Mouse (Mus musculus): ENCODE measurements at regions not wholly inside any gene's neighbourhood (a gene's known extent, or its start where the extent isn't known, plus 50 kb on each side); places are given as distances from the start of the nearest gene placed in this dataset.

DNA sequence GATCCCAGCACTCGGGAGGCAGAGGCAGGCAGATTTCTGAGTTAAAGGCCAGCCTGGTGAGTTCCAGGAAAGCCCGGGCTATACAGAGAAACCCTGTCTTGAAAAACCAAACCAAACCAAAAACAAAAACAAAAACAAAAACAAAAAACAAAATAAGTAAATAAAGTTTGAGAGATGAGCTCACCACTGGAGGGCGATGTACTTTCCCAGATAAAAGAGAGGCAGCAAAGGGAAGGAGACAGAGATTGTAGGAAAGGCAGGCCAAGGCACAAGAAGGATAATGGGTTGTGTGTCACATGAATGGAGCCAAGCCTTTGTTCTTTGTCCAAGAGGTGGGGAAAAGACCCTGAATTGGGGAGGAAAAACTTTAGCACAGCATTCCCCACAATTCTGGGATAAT lies 67.6 kb upstream of the Tmem92 start:
- Histone ChIP-seq H3K4me3 (no peak overlapping the region), H3K27ac (no peak overlapping the region), H3K4me2 (no peak overlapping the region), H3K9me3 (replicated peaks) (no peaks in the 10 kb centered on the region), H3K27me3 (replicated peaks) (0 out of 2 replicates have a peak, but pooled peaks cover 5% of the 10 kb centered on the region), H3K9ac (no peak overlapping the region), H3K4me1 (no peaks in the 10 kb centered on the region; the same call in 1 of the 2 replicates), H3K36me3 (no peaks in the 10 kb centered on the region)
- WGBS (ENCODE audit: insufficient replicate concordance), result 67% methylated on average over 3 of the region's 3 CpGs
- ATAC-seq, result no peak

- no peaks in the 10 kb centered on the region for H3K27me3 ChIP-seq (replicated peaks)
- no peak overlapping the region for H3K4me3 ChIP-seq
- no peak overlapping the region for H3K9ac ChIP-seq
- no peaks in the 10 kb centered on the region for H3K36me3 ChIP-seq
- H3K27ac ChIP-seq, result no peak overlapping the region
- ATAC-seq, result no peak
- H3K4me2 ChIP-seq, result no peak overlapping the region
- H3K9me3 ChIP-seq (replicated peaks), result no peaks in the 10 kb centered on the region
- no peaks in the 10 kb centered on the region for H3K4me1 ChIP-seq
Observed at GRCm38 (mm10) chr11:94839133-94839532, 56.6 kb upstream of the Tmem92 start.

DNA sequence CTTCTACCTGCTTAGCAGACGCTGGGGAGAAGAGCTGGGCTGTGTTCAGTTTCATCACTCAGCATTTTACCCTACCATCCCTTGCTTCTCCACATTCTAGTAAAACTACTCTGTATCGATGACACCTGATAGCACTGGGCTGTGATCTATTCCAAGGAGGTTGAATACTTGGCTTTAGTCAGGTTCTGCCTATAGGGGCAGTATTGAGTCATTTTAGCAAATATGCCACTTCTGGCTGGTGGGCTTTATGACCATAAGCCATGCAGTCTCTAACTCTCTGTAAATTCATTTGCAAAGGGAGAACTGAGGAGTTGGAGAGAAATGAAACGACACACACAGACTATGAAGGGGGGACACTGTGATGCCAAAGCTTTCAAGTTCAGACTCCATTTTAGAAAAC lies 55.6 kb upstream of the Tmem92 start:
- ATAC-seq, result no peak
- Histone ChIP-seq H3K9me3 (replicated peaks) (no peaks in the 10 kb centered on the region), H3K4me3 (no peak overlapping the region), H3K27me3 (replicated peaks) (no peaks in the 10 kb centered on the region), H3K36me3 (no peaks in the 10 kb centered on the region), H3K27ac (no peak overlapping the region), H3K4me1 (no peaks in the 10 kb centered on the region), H3K4me2 (no peak overlapping the region), H3K9ac (no peak overlapping the region)
- 39% methylated on average over 3 of the region's 3 CpGs for WGBS (ENCODE audit: insufficient replicate concordance)

- Histone ChIP-seq H3K27ac (no peak overlapping the region), H3K9me3 (replicated peaks) (no peaks in the 10 kb centered on the region), H3K27me3 (replicated peaks) (no peaks in the 10 kb centered on the region), H3K9ac (no peak overlapping the region), H3K4me1 (no peaks in the 10 kb centered on the region), H3K4me3 (no peak overlapping the region), H3K36me3 (no peaks in the 10 kb centered on the region), H3K4me2 (no peak overlapping the region)
- ATAC-seq, result no peak
Observed at GRCm38 (mm10) chr11:94836347-94836746, 53.8 kb upstream of the Tmem92 start.

DNA sequence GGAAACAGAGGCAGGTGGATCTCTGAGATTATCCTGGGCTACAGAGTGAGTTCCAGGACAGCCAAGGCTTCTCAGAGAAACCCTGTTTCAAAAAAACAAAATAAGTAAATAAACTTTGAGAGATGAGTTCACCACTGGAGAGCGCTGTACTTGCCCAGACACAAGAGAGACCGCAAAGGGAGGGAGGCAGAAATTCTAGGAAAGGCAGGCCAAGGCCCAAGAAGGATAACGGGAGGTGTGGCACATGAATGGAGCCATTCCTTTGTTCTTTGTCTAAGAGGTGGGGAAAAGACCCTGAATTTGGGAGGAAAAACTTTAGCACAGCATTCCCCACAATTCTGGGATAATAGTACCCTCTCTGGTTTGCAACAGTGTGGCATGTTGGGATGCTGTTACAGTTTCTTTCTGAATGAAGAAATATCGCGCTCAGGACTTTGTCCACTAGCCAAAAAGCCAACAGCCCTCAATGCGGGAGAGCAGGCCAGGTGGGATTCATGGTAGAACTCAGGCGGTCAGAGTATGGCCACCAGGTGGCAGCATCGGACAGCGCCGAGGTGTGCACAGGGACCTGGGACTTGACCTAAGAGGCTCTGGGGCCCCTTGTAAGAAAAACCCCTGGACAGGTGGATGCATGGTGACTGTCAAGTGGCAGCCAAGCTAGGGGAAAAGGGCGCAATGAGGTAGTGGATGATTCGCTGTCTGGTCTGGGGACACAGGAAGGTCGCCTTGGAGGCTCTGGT lies 49.9 kb upstream of the Tmem92 start:
- H3K4me1 ChIP-seq, result no peaks in the 10 kb centered on the region
- WGBS (ENCODE audit: insufficient replicate concordance), result 20% methylated on average over 13 of the region's 13 CpGs
- no peak for ATAC-seq
- H3K36me3 ChIP-seq, result no peaks in the 10 kb centered on the region
- no peak overlapping the region for H3K9ac ChIP-seq
- no peaks in the 10 kb centered on the region for H3K27me3 ChIP-seq (replicated peaks)
- no peak overlapping the region for H3K27ac ChIP-seq
- H3K9me3 ChIP-seq (replicated peaks), result no peaks in the 10 kb centered on the region
- H3K4me2 ChIP-seq, result no peak overlapping the region
- H3K4me3 ChIP-seq, result no peak overlapping the region
